Mouse (Mus musculus): ENCODE data around the gene Acad10. TPM values are rescaled to one million over a fixed set of nuclear protein-coding genes. Genes with fewer than 3 reads are reported as not detected.
A peak's percentile ranks its signal among the peaks of the same experiment; 100 is the strongest.

Acad10 gene
- polyA plus RNA-seq (2014; fragmentation: Nextera tagmentation; extraction: Ambion mirVana) = 1.4 and 2.4 TPM in 2 replicates

DNA sequence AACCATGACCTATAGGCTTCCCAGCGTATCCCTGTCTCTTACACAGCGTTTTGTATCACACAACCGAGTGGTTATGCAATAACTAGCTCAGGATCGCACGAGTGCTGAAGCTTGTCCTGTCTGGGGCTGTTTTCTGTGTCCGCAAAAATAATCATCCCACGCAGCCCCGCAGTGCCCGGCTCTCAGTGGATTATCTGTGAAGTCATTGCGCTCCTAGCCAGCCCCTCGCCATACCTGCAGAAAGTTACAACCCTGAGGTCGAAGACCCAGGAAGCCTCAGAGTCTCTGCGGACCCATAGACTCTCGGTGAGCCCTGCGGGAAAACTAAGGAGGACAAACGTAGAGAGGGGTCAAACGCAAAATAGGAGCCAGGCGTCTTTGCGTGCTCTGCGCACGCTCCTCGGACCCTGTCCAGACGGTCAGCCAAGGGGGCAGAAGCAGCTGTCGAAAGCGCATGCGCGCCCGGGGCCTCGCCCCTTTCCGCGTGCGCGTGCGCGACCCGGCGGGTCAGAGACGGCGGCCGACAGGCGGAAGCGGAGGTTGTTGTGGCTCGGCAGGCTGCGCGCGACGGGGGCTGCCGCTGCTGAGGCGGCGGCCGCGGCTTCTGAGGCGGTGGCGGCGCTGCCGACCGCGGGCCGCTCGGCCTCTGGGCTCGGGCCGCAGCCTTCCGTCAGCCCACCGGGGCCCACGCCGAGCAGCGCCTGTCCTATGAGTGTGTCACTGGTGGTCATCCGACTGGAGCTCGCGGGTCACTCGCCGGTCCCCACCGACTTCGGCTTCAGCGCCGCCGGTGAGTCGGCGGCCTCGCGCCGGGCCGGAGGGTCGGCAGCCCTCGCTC is at the start of gene Acad10, which contains the start of gene Brap:
TSS of gene Acad10 (minus strand) at position 456 of the 838 bp plus-strand sequence.
TSS of gene Brap (plus strand) at position 505 of the 838 bp plus-strand sequence.
- Histone ChIP-seq H3K4me1 (ENCODE audit: control insufficient read depth, insufficient read depth, low read length) (peaks cover 12% of the 10 kb centered on the region), H3K9ac (replicated peaks; ENCODE audit: low read length) (peak within 1 kb of the TSS; percentile 84), H3K9me3 (ENCODE audit: control insufficient read depth, low read length) (no peaks in the 10 kb centered on the region), H3K27me3 (ENCODE audit: control insufficient read depth, insufficient read depth, low read length) (no peaks in the 10 kb centered on the region), H3K36me3 (ENCODE audit: control insufficient read depth, insufficient read depth, low read length) (peaks cover 30% of the 10 kb centered on the region), H3K4me2 (ENCODE audit: low read length) (peak within 1 kb of the TSS; percentile 81), H3K27ac (replicated peaks; ENCODE audit: low read depth, low read length) (peak within 1 kb of the TSS; percentile 74), H3K4me3 (replicated peaks; ENCODE audit: low read depth, low read length) (peak within 1 kb of the TSS; percentile 98)
- 1% methylated on average over 85 of the region's 85 CpGs for WGBS
- ATAC-seq (ENCODE audit: low FRiP score, low TSS enrichment) = peak; percentile 83
- peak; percentile 97 for DNase-seq

DNA sequence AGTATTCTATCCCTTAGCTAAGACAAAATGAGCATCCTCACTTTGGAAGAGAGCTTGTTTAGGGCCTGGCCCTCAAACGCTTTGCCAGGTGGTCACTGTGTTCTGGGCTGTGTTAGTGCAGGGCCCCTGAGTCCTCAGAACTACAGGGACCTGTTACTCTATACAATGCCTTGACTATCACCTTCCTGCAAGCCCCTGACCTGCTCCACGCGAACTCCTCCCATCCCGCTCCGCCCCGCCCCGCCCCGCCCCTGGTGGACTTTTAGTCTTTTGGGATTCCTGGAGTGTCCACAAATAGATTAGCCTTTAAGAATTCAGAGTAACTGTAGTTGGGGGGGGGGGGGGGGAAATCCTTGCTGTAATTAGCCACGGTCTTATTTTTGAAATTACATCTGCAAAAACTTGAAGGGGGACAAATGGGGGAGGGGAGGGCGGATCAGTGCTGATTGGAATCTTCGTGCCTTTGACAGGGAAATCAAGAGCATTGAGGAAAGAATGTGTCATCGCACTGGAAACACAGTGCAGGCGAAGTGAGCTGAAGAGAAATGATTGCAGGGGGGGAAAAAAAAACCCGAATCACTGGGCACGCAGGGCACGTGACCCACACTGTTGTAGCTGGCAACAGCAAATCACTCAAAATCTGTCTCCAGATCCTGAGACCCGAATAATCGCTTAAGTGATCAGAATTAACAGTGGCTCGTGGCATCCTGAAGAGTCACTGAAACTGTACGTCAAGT is 44.4 kb upstream of the Acad10 start:
- no peaks in the 10 kb centered on the region for H3K4me1 ChIP-seq (ENCODE audit: control insufficient read depth, insufficient read depth, low read length)
- peak overlapping the region; percentile 34 for H3K9ac ChIP-seq (replicated peaks; ENCODE audit: low read length)
- H3K27me3 ChIP-seq (ENCODE audit: control insufficient read depth, insufficient read depth, low read length) = no peaks in the 10 kb centered on the region
- H3K36me3 ChIP-seq (ENCODE audit: control insufficient read depth, insufficient read depth, low read length) = no peaks in the 10 kb centered on the region
- WGBS = 5% methylated on average over 20 of the region's 20 CpGs
- no peaks in the 10 kb centered on the region for H3K9me3 ChIP-seq (ENCODE audit: control insufficient read depth, low read length)
- ATAC-seq (ENCODE audit: low FRiP score, low TSS enrichment) = no peak
- H3K4me2 ChIP-seq (ENCODE audit: low read length) = peak overlapping the region; percentile 49
- no peak overlapping the region for H3K27ac ChIP-seq (replicated peaks; ENCODE audit: low read depth, low read length)
- DNase-seq = peak; percentile 39
- H3K4me3 ChIP-seq (replicated peaks; ENCODE audit: low read depth, low read length) = 0 out of 2 replicates have a peak overlapping the region, but pooled peaks have one; percentile 5

DNA sequence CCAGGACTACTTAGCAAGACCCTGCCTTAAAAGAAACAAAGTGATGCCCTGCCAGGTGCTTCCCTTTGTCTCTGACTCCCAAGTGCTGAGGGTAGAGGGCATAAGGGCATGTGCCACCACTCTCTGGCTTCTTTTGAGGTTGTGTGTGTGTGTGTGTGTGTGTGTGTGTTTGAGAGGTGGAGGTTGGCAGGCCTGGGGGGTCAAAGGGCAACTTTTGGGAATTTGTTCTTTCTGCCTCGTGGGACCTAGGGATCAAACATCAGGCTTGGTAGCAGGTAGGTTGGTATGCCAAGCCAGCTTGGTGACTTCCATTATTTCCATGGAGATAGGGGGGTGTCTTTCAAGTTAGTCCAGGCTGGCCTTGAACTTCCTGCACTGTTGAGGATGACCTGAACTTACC is 43.0 kb upstream of the Acad10 start:
- ATAC-seq (ENCODE audit: low FRiP score, low TSS enrichment) = no peak
- DNase-seq = no peak
- H3K9me3 ChIP-seq (ENCODE audit: control insufficient read depth, low read length) = no peaks in the 10 kb centered on the region
- no peak overlapping the region for H3K4me3 ChIP-seq (replicated peaks; ENCODE audit: low read depth, low read length)
- WGBS = 70% methylated on average over 1 of the region's 1 CpGs
- no peak overlapping the region for H3K27ac ChIP-seq (replicated peaks; ENCODE audit: low read depth, low read length)
- H3K27me3 ChIP-seq (ENCODE audit: control insufficient read depth, insufficient read depth, low read length) = no peaks in the 10 kb centered on the region
- H3K36me3 ChIP-seq (ENCODE audit: control insufficient read depth, insufficient read depth, low read length) = no peaks in the 10 kb centered on the region
- H3K4me1 ChIP-seq (ENCODE audit: control insufficient read depth, insufficient read depth, low read length) = no peaks in the 10 kb centered on the region
- H3K9ac ChIP-seq (replicated peaks; ENCODE audit: low read length) = no peak overlapping the region
- H3K4me2 ChIP-seq (ENCODE audit: low read length) = no peak overlapping the region

DNA sequence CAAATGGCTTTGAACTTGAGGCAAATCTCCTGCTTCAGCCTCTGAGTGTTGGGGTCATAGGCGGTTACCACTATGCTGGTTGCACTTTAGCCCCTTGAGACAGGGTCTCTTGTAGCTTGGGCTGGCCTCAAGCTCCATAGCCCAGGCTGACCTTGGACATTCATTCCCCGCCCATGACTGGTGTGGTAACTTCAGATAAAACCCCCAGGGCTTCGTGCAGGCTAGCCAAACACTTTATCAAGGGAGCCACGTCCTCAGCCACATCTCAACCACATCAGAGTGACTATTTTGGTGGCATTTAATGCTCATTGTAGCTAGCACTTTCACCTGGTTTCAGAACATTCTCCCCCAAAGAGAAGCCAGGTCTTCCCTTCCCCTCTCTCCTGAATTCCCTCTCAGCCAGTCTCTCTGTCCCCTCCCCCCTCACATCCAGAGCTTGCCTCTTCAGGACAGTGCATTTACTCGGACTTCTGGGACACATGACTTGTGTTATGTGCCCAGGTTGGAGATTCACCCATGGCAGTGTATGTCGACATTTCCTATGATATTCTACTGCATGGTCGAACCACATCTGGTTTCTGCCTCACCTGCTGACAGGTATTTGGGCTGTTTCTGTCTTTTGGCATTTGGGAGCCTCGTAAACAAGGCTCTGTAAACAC is 40.9 kb upstream of the Acad10 start:
- Histone ChIP-seq H3K9ac (replicated peaks; ENCODE audit: low read length) (no peak overlapping the region), H3K27ac (replicated peaks; ENCODE audit: low read depth, low read length) (no peak overlapping the region), H3K4me1 (ENCODE audit: control insufficient read depth, insufficient read depth, low read length) (no peaks in the 10 kb centered on the region), H3K4me2 (ENCODE audit: low read length) (no peak overlapping the region), H3K27me3 (ENCODE audit: control insufficient read depth, insufficient read depth, low read length) (no peaks in the 10 kb centered on the region), H3K36me3 (ENCODE audit: control insufficient read depth, insufficient read depth, low read length) (no peaks in the 10 kb centered on the region), H3K4me3 (replicated peaks; ENCODE audit: low read depth, low read length) (no peak overlapping the region), H3K9me3 (ENCODE audit: control insufficient read depth, low read length) (no peaks in the 10 kb centered on the region)
- no peak for ATAC-seq (ENCODE audit: low FRiP score, low TSS enrichment)
- DNase-seq = no peak
- 68% methylated on average over 8 of the region's 8 CpGs for WGBS

DNA sequence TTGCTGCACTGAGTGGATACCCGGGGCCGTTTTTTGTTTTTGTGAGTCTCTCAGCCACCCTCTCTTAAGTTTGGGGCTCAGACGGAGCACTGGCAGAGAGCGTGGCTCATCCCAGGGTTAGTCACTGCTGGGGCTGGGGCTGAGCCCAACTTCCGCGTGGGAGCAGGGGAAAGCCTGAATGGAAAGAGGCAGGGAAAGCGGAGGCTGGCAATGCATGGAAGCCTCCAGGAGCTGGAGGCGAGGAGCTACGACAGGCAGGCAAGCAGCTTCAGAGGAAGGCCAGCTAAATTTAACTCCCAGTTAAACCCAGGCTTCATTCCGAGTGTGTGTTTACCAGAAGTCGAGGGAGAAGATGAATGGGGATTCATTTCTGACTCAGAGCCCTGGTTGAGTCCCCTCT is 40.2 kb upstream of the Acad10 start:
- H3K27ac ChIP-seq (replicated peaks; ENCODE audit: low read depth, low read length) = no peak overlapping the region
- H3K27me3 ChIP-seq (ENCODE audit: control insufficient read depth, insufficient read depth, low read length) = no peaks in the 10 kb centered on the region
- no peak for ATAC-seq (ENCODE audit: low FRiP score, low TSS enrichment)
- H3K4me2 ChIP-seq (ENCODE audit: low read length) = no peak overlapping the region
- DNase-seq = no peak
- H3K36me3 ChIP-seq (ENCODE audit: control insufficient read depth, insufficient read depth, low read length) = no peaks in the 10 kb centered on the region
- H3K4me1 ChIP-seq (ENCODE audit: control insufficient read depth, insufficient read depth, low read length) = no peaks in the 10 kb centered on the region
- WGBS = 28% methylated on average over 11 of the region's 11 CpGs
- no peak overlapping the region for H3K4me3 ChIP-seq (replicated peaks; ENCODE audit: low read depth, low read length)
- H3K9me3 ChIP-seq (ENCODE audit: control insufficient read depth, low read length) = no peaks in the 10 kb centered on the region
- no peak overlapping the region for H3K9ac ChIP-seq (replicated peaks; ENCODE audit: low read length)

DNA sequence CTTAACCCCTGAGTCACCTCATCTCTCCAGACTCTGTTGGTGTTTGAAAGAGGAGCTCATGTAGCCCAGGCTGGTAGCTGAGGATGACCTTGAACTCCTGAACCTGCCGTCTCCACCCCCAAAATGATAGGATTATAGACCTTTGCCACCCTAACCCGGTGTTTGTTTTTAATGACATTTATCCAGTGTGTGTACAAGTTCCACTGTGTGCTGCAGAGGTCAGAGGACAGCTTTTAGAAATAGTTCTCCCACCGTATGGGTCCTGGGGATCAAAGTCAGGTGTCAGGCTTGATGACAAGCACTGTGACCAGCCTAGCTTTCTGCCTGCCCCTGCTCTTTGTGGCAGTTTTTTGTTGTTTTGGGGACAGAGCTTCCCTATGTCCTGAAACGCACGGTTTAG is 39.6 kb upstream of the Acad10 start:
- no peak for DNase-seq
- H3K36me3 ChIP-seq (ENCODE audit: control insufficient read depth, insufficient read depth, low read length) = no peaks in the 10 kb centered on the region
- H3K27ac ChIP-seq (replicated peaks; ENCODE audit: low read depth, low read length) = no peak overlapping the region
- 49% methylated on average over 5 of the region's 5 CpGs for WGBS
- no peaks in the 10 kb centered on the region for H3K4me1 ChIP-seq (ENCODE audit: control insufficient read depth, insufficient read depth, low read length)
- H3K4me3 ChIP-seq (replicated peaks; ENCODE audit: low read depth, low read length) = no peak overlapping the region
- H3K4me2 ChIP-seq (ENCODE audit: low read length) = no peak overlapping the region
- H3K27me3 ChIP-seq (ENCODE audit: control insufficient read depth, insufficient read depth, low read length) = no peaks in the 10 kb centered on the region
- H3K9me3 ChIP-seq (ENCODE audit: control insufficient read depth, low read length) = no peaks in the 10 kb centered on the region
- no peak overlapping the region for H3K9ac ChIP-seq (replicated peaks; ENCODE audit: low read length)
- no peak for ATAC-seq (ENCODE audit: low FRiP score, low TSS enrichment)

DNA sequence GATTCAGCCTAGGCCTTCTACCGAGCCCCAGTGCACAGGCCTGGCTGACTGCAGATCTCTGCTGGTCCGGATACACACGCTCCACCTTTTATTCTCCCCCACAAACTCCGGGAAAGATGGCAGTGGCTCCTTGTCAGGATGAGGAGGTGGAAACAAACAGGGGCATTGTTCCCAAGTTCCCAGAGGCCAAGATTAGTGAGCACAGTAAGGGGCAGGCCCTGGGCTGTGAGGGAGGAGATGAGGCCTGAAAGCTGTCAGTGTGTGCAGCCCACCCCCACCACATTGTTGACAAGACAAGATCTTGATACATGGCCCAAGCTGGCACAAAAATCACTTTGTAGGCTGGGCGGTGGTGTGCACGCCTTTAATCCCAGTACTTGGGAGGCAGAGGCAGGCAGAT is 36.4 kb upstream of the Acad10 start:
- ATAC-seq (ENCODE audit: low FRiP score, low TSS enrichment) (no peak), DNase-seq (no peak)
- Histone ChIP-seq H3K4me2 (ENCODE audit: low read length) (no peak overlapping the region), H3K27ac (replicated peaks; ENCODE audit: low read depth, low read length) (no peak overlapping the region), H3K27me3 (ENCODE audit: control insufficient read depth, insufficient read depth, low read length) (no peaks in the 10 kb centered on the region), H3K4me1 (ENCODE audit: control insufficient read depth, insufficient read depth, low read length) (no peaks in the 10 kb centered on the region), H3K4me3 (replicated peaks; ENCODE audit: low read depth, low read length) (no peak overlapping the region), H3K36me3 (ENCODE audit: control insufficient read depth, insufficient read depth, low read length) (no peaks in the 10 kb centered on the region), H3K9me3 (ENCODE audit: control insufficient read depth, low read length) (no peaks in the 10 kb centered on the region), H3K9ac (replicated peaks; ENCODE audit: low read length) (no peak overlapping the region)
- 45% methylated on average over 6 of the region's 6 CpGs for WGBS

DNA sequence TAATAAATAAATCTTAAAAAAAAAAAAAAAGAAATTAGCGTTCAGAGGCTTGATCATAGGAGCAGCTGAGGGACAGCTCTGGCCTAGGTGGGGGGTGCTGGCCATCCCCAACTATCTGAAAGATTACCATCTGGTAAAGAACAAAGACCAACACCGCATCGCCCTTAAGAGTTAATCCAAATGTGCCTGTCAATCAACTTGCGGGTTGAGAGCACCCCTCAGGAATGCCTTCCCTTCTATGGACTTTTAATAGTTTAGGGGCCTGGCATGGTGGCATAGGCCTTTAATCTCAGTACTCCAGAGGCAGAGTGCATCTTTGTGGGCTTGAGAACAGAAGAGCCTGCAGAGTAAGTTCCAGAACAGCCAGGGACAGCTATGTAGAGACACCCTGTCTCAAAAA is 32.6 kb upstream of the Acad10 start:
- no peak overlapping the region for H3K4me2 ChIP-seq (ENCODE audit: low read length)
- no peak for DNase-seq
- H3K9ac ChIP-seq (replicated peaks; ENCODE audit: low read length) = no peak overlapping the region
- no peak overlapping the region for H3K27ac ChIP-seq (replicated peaks; ENCODE audit: low read depth, low read length)
- WGBS = 75% methylated on average over 4 of the region's 4 CpGs
- no peaks in the 10 kb centered on the region for H3K36me3 ChIP-seq (ENCODE audit: control insufficient read depth, insufficient read depth, low read length)
- no peak for ATAC-seq (ENCODE audit: low FRiP score, low TSS enrichment)
- H3K27me3 ChIP-seq (ENCODE audit: control insufficient read depth, insufficient read depth, low read length) = no peaks in the 10 kb centered on the region
- no peaks in the 10 kb centered on the region for H3K9me3 ChIP-seq (ENCODE audit: control insufficient read depth, low read length)
- H3K4me1 ChIP-seq (ENCODE audit: control insufficient read depth, insufficient read depth, low read length) = no peaks in the 10 kb centered on the region
- no peak overlapping the region for H3K4me3 ChIP-seq (replicated peaks; ENCODE audit: low read depth, low read length)

Data from midbrain, embryonic 14.5 days (tissue).